8 mouse cellular contexts compared by ENCODE assay signal in the genomic region with DNA sequence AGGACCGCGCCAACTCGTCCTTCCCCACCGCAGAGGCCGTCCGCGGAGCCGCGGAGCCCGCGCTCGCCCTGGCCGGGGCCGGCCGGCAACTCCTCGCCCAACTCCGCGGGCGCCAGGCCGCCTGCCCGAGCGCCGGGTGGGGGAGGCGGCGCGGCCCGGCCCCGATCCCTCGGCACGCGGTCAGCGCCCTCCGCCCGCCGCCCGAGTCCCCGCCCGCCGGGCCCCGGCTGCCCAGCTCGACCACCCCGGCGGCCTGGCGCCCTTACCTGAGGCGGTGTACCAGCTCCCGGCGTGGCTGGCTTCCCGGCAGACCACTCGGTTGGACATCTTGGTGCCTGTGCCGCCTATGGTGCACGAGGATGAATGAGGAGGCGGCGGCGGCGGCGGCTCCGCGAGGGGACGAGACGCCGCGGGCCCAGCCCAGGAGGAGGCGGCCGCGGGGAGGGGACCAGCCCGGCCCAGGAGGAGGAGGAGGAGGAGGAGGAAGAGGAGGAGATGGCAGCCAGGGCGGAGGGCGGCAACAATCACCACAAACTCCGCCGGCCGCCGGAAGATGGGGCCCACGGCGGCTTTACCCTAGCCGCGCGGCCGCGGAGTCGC. TPM values are rescaled to one million over a fixed set of nuclear protein-coding genes. Genes with fewer than 3 reads are reported as not detected.
DNase-seq lines count a peak whose midpoint lies in the region; ATAC-seq and TF ChIP-seq lines count a peak whose summit lies in the region.

No protein-coding gene starts in this region.

- ATAC-seq in frontal cortex, adult (ENCODE audit: low TSS enrichment), result peak; percentile 80
- ATAC-seq in hindbrain, embryonic 11.5 days (ENCODE audit: low FRiP score), result peak; percentile 85

- H3K9me3 ChIP-seq in MEL (replicated peaks; ENCODE audit: insufficient read depth, low read length), result no peaks in the 10 kb centered on the region
- H3K9me3 ChIP-seq in hindbrain, embryonic 11.5 days (ENCODE audit: control insufficient read depth, low read length), result no peaks in the 10 kb centered on the region

- TF ChIP-seq EP300 in MEL (IDR thresholded peaks at IDR 0.05; ENCODE audit: low read depth in 1 of 2, low read length in 2 of 2), result no peak

- H3K4me3 ChIP-seq in MEL (ENCODE audit: control insufficient read depth in 1 of 2, insufficient read depth in 1 of 2, low read depth in 2 of 2, low read length in 2 of 2), result peak overlapping the region; percentile 99
- peak overlapping the region; percentile 70 for H3K4me3 ChIP-seq in hindbrain, embryonic 11.5 days (ENCODE audit: low read depth, low read length)

- peak overlapping the region; percentile 69 for H3K4me2 ChIP-seq in hindbrain, embryonic 11.5 days (replicated peaks; ENCODE audit: low read depth, low read length)

- peaks cover 44% of the 10 kb centered on the region for H3K79me2 ChIP-seq in MEL (ENCODE audit: control insufficient read depth, insufficient read depth, low read length, poor library complexity)

- peak overlapping the region; percentile 66 for H3K27ac ChIP-seq in MEL (ENCODE audit: control insufficient read depth, low read depth, low read length)
- H3K27ac ChIP-seq in hindbrain, embryonic 11.5 days (ENCODE audit: low read depth, low read length), result peak overlapping the region; percentile 96

- H3K4me1 ChIP-seq in MEL (ENCODE audit: control insufficient read depth in 1 of 2, insufficient read depth in 2 of 2, low read length in 2 of 2), result peaks cover 18 to 20% of the 10 kb centered on the region in 2 experiments
- H3K4me1 ChIP-seq in hindbrain, embryonic 11.5 days (replicated peaks; ENCODE audit: control insufficient read depth, insufficient read depth, low read length), result no peaks in the 10 kb centered on the region

- 0% methylated on average over 22 of the region's 80 CpGs for WGBS in hindbrain, embryonic 11.5 days

- H3K9ac ChIP-seq in MEL (ENCODE audit: control insufficient read depth, low read depth, low read length, poor library complexity, severe bottlenecking), result peak overlapping the region; percentile 95
- peak overlapping the region; percentile 94 for H3K9ac ChIP-seq in hindbrain, embryonic 11.5 days (ENCODE audit: low read depth, low read length)

- TF ChIP-seq POLR2A in MEL (IDR thresholded peaks at IDR 0.05; ENCODE audit: control insufficient read depth in 1 of 2, insufficient read depth in 1 of 2, low read depth in 1 of 2, low read length in 2 of 2, poor library complexity in 1 of 2), result peak; percentile 25 to 79; a peak in 3 of 4 replicates

- H3K36me3 ChIP-seq in MEL (ENCODE audit: control insufficient read depth in 1 of 2, insufficient read depth in 2 of 2, low read length in 2 of 2), result peaks cover 2 to 34% of the 10 kb centered on the region in 2 experiments
- no peaks in the 10 kb centered on the region for H3K36me3 ChIP-seq in hindbrain, embryonic 11.5 days (ENCODE audit: control insufficient read depth, insufficient read depth, low read length)

- no peak for TF ChIP-seq CTCF in MEL (IDR thresholded peaks at IDR 0.05 in 2 of 3, conservative IDR thresholded peaks at IDR 0.05 in 1 of 3; ENCODE audit: control insufficient read depth in 1 of 3, insufficient read depth in 1 of 3, low read depth in 2 of 3, low read length in 3 of 3, poor library complexity in 1 of 3, severe bottlenecking in 1 of 3)

- DNase-seq in MEL (ENCODE audit: low read depth, low spot score), result peak; percentile 85
- DNase-seq in cerebellum, adult 9-10 months, result peak; percentile 74
- peak; percentile 80 for DNase-seq in hindbrain, embryonic 11.5 days (ENCODE audit: low spot score)
- peak; percentile 56 to 70 for DNase-seq in layer of hippocampus, postnatal 25 days (ENCODE audit: extremely low spot score in 1 of 2, low spot score in 1 of 2)
- DNase-seq in lung, postnatal 10 days, result peak; percentile 92
- DNase-seq in ovary, postnatal 14 days (ENCODE audit: low spot score), result peak; percentile 66
- peak; percentile 84 for DNase-seq in thymus, postnatal 14 days

- no peak for TF ChIP-seq RAD21 in MEL (IDR thresholded peaks at IDR 0.05; ENCODE audit: low read depth, low read length)

- no peaks in the 10 kb centered on the region for H3K27me3 ChIP-seq in MEL (ENCODE audit: control insufficient read depth in 1 of 2, insufficient read depth in 2 of 2, low read length in 2 of 2)
- H3K27me3 ChIP-seq in hindbrain, embryonic 11.5 days (ENCODE audit: control insufficient read depth, insufficient read depth, low read length), result no peaks in the 10 kb centered on the region

TF ChIP-seq in MEL, 35 proteins besides CTCF, POLR2A, EP300 and RAD21:
- TF ChIP-seq SMC3 (IDR thresholded peaks at IDR 0.05; ENCODE audit: low read depth, low read length) (no peak), CHD1 (IDR thresholded peaks at IDR 0.05; ENCODE audit: low read depth, low read length) (0 out of 2 replicates have a peak, but pooled peaks have one; percentile 46), NELFE (IDR thresholded peaks at IDR 0.05; ENCODE audit: low read depth, low read length) (peak; percentile 57), POLR2AphosphoS5 (IDR thresholded peaks at IDR 0.05; ENCODE audit: borderline replicate concordance, low read depth, low read length) (no peak), HCFC1 (IDR thresholded peaks at IDR 0.05; ENCODE audit: low read depth, low read length) (0 out of 2 replicates have a peak, but pooled peaks have one; percentile 28), TCF12 (IDR thresholded peaks at IDR 0.05; ENCODE audit: low read depth, low read length) (peak; percentile 45; the same call in 1 of the 2 replicates), GATA1 (IDR thresholded peaks at IDR 0.05; ENCODE audit: low read depth, low read length) (no peak), MXI1 (IDR thresholded peaks at IDR 0.05; ENCODE audit: low read depth, low read length) (peak; percentile 44; the same call in 1 of the 2 replicates), MAZ (IDR thresholded peaks at IDR 0.05; ENCODE audit: low read depth, low read length) (peak; percentile 18; the same call in 1 of the 2 replicates), USF2 (IDR thresholded peaks at IDR 0.05; ENCODE audit: borderline replicate concordance in 1 of 2, insufficient read depth in 1 of 2, low read depth in 1 of 2, low read length in 2 of 2) (no peak), SIN3A (IDR thresholded peaks at IDR 0.05; ENCODE audit: low read length) (no peak; the same call in 1 of the 2 replicates), ZMIZ1 (IDR thresholded peaks at IDR 0.05; ENCODE audit: low read depth, low read length) (peak; percentile 69; the same call in 1 of the 2 replicates), ZNF384 (IDR thresholded peaks at IDR 0.05; ENCODE audit: low read depth, low read length) (no peak), TBP (IDR thresholded peaks at IDR 0.05; ENCODE audit: low read depth, low read length) (no peak), TAL1 (IDR thresholded peaks at IDR 0.05; ENCODE audit: low read length) (no peak), ETS1 (IDR thresholded peaks at IDR 0.05; ENCODE audit: low read depth, low read length) (peak; percentile 18; the same call in 1 of the 2 replicates), MYB (IDR thresholded peaks at IDR 0.05; ENCODE audit: low read depth, low read length) (no peak), GABPA (IDR thresholded peaks at IDR 0.05; ENCODE audit: low read depth, low read length) (no peak), RCOR1 (IDR thresholded peaks at IDR 0.05; ENCODE audit: low read depth, low read length) (no peak), MAX (IDR thresholded peaks at IDR 0.05; ENCODE audit: low read length) (0 out of 2 replicates have a peak, but pooled peaks have one; percentile 23), ELF1 (IDR thresholded peaks at IDR 0.05; ENCODE audit: low read depth, low read length) (0 out of 2 replicates have a peak, but pooled peaks have one; percentile 8), MEF2A (IDR thresholded peaks at IDR 0.05; ENCODE audit: extremely low read depth, insufficient replicate concordance, low read depth, low read length, poor library complexity, severe bottlenecking) (no peak)

RNA-seq across cellular contexts. Expression of gene Memo1, which starts 0.8 kb away (rescaled TPM):
- total RNA-seq in MEL (2012; rRNA removed), result 68.8 and 75.3 TPM in 2 replicates
- polyA plus RNA-seq in MEL (2012; ENCODE audit: insufficient read depth in 1 of 2, insufficient read length in 2 of 2, low read depth in 1 of 2, low replicate concordance in 2 of 2, missing spikeins in 1 of 2), result 10 to 100 TPM in 1 of 2 experiments, not detected in 1; 63.1 TPM
- 82.3 and 86.9 TPM in 2 replicates for polyA plus RNA-seq in hindbrain, embryonic 11.5 days (2014; fragmentation: Nextera tagmentation; extraction: Ambion mirVana)
- total RNA-seq in layer of hippocampus, postnatal 25 days (2021), result 10 to 100 TPM; 39.6 to 48.5 TPM

RNA-seq across cellular contexts. Expression of gene Dpy30, which starts 29.2 kb away (rescaled TPM):
- 113 and 121 TPM in 2 replicates for total RNA-seq in MEL (2012; rRNA removed)
- 100 to 1,000 TPM in 1 of 2 experiments, not detected in 1; 192 TPM for polyA plus RNA-seq in MEL (2012; ENCODE audit: insufficient read depth in 1 of 2, insufficient read length in 2 of 2, low read depth in 1 of 2, low replicate concordance in 2 of 2, missing spikeins in 1 of 2)
- 243 and 251 TPM in 2 replicates for polyA plus RNA-seq in hindbrain, embryonic 11.5 days (2014; fragmentation: Nextera tagmentation; extraction: Ambion mirVana)
- total RNA-seq in layer of hippocampus, postnatal 25 days (2021), result 10 to 100 TPM; 49.7 to 51.6 TPM

RNA-seq across cellular contexts. Expression of gene Spast, which starts 44.3 kb away (rescaled TPM):
- total RNA-seq in MEL (2012; rRNA removed), result 28.2 and 29.0 TPM in 2 replicates
- 10 to 100 TPM in 1 of 2 experiments, not detected in 1; 35.2 TPM for polyA plus RNA-seq in MEL (2012; ENCODE audit: insufficient read depth in 1 of 2, insufficient read length in 2 of 2, low read depth in 1 of 2, low replicate concordance in 2 of 2, missing spikeins in 1 of 2)
- polyA plus RNA-seq in hindbrain, embryonic 11.5 days (2014; fragmentation: Nextera tagmentation; extraction: Ambion mirVana), result 44.5 and 49.4 TPM in 2 replicates
- total RNA-seq in layer of hippocampus, postnatal 25 days (2021), result 10 to 100 TPM; 57.4 to 61.0 TPM

Comparison
In these comparisons a context has a peak if more than half of its experiments do, and no peak if none do; other contexts are left out.
1. Peak in every context shown above with its lines: DNase-seq, ATAC-seq, H3K4me3 ChIP-seq and H3K27ac ChIP-seq.